In genomic region chr7:41599932-41600548, GRCm38 (mm10) we compare ENCODE assay signal across 8 mouse cellular contexts. TPM values are rescaled to one million over a fixed set of nuclear protein-coding genes. Genes with fewer than 3 reads are reported as not detected.
DNase-seq lines count a peak whose midpoint lies in the region; ATAC-seq and TF ChIP-seq lines count a peak whose summit lies in the region.

No protein-coding gene starts in this region.

- 9% methylated on average over 3 of the region's 3 CpGs for WGBS in lung, embryonic 14.5 days
- 32% methylated on average over 3 of the region's 3 CpGs for WGBS in macrophage (ENCODE audit: missing documents)

- no peaks in the 10 kb centered on the region for H3K4me1 ChIP-seq in lung, embryonic 14.5 days (ENCODE audit: insufficient read depth)

- H3K27me3 ChIP-seq in lung, embryonic 14.5 days (ENCODE audit: insufficient read depth, low read length) = no peaks in the 10 kb centered on the region

- 0 out of 2 replicates have a peak overlapping the region, but pooled peaks have one; percentile 63 for H3K27ac ChIP-seq in lung, embryonic 14.5 days (ENCODE audit: low read depth)
- 0 out of 2 replicates have a peak overlapping the region, but pooled peaks have one; percentile 2 for H3K27ac ChIP-seq in macrophage

- peak overlapping the region; percentile 62 for H3K4me3 ChIP-seq in lung, embryonic 14.5 days (ENCODE audit: low read depth, low read length)
- peak overlapping the region; percentile 82 for H3K4me3 ChIP-seq in macrophage (ENCODE audit: inconsistent target)

- peak; percentile 25; the same call in 1 of the 2 replicates for TF ChIP-seq CTCF in lung, embryonic 14.5 days (IDR thresholded peaks at IDR 0.05; ENCODE audit: low read depth)

- peak; percentile 39 for DNase-seq in lung, embryonic 14.5 days
- DNase-seq in lung, postnatal 25 days (ENCODE audit: low spot score) = no peak
- peak; percentile 65 for DNase-seq in brain, adult 2 months (ENCODE audit: low read depth, low spot score)
- no peak for DNase-seq in adrenal gland, postnatal 10 days
- no peak for DNase-seq in adrenal gland, postnatal 14 days
- no peak for DNase-seq in right cerebral cortex, postnatal 10 days (ENCODE audit: low spot score in 2 of 2)

- H3K9me3 ChIP-seq in lung, embryonic 14.5 days (ENCODE audit: low read depth, low read length) = no peaks in the 10 kb centered on the region

- ATAC-seq in lung, embryonic 14.5 days (ENCODE audit: insufficient read depth) = 0 out of 2 replicates have a peak, but pooled peaks have one; percentile 38
- ATAC-seq in granulocyte monocyte progenitor cell, adult 5-6 weeks (replicated peaks; ENCODE audit: poor library complexity, severe bottlenecking) = 0 out of 2 replicates have a peak, but pooled peaks have one; percentile 10

- H3K4me2 ChIP-seq in lung, embryonic 14.5 days = peak overlapping the region; percentile 77

- H3K9ac ChIP-seq in lung, embryonic 14.5 days = peak overlapping the region; percentile 74

- no peaks in the 10 kb centered on the region for H3K36me3 ChIP-seq in lung, embryonic 14.5 days (ENCODE audit: insufficient read depth)
- H3K36me3 ChIP-seq in macrophage (ENCODE audit: inconsistent target) = no peaks in the 10 kb centered on the region

- H3K79me2 ChIP-seq in macrophage (ENCODE audit: inconsistent target) = peaks cover 13% of the 10 kb centered on the region; the same call in 1 of the 2 replicates

RNA-seq across cellular contexts. Expression of gene 2610021A01Rik, which starts 1.0 kb away (rescaled TPM):
- polyA plus RNA-seq in lung, embryonic 14.5 days (2014; fragmentation: Nextera tagmentation; extraction: Ambion mirVana) = 14.7 and 15.5 TPM in 2 replicates
- 26.0 and 27.4 TPM in 2 replicates for total RNA-seq in granulocyte monocyte progenitor cell, adult 5-6 weeks (2014; fragmentation: Nextera tagmentation)
- total RNA-seq in granulocyte monocyte progenitor cell, adult 5-6 weeks (2017) = 25.9 and 27.7 TPM in 2 replicates
- 10 to 100 TPM in 18 of 26 experiments, 1 to 10 TPM in 8; 2.6 to 28.3 (median 11.8) TPM for total RNA-seq in macrophage (2018; cell fraction: chromatin; rRNA removed)
- 1 to 10 TPM; 2.1 to 9.9 (median 7.4) TPM for total RNA-seq in macrophage (2018; cell fraction: cytosol; rRNA removed)
- total RNA-seq in macrophage (2018; cell fraction: nucleus; rRNA removed) = 10 to 100 TPM in 11 of 26 experiments, 1 to 10 TPM in 15; 2.8 to 22.9 (median 8.3) TPM
- 5.8 to 7.9 TPM (median 6.3 TPM) in 3 replicates for polyA plus RNA-seq in macrophage (2018)
- total RNA-seq in adrenal gland, postnatal 10 days (2021) = 10 to 100 TPM; 13.4 to 19.7 TPM
- 16.6 and 18.9 TPM in 2 replicates for total RNA-seq in adrenal gland, postnatal 14 days (2021)

RNA-seq across cellular contexts. Expression of gene Gm6871, which starts 26.6 kb away (rescaled TPM):
- not detected in 2 replicates for polyA plus RNA-seq in lung, embryonic 14.5 days (2014; fragmentation: Nextera tagmentation; extraction: Ambion mirVana)
- not detected in 2 replicates for total RNA-seq in granulocyte monocyte progenitor cell, adult 5-6 weeks (2014; fragmentation: Nextera tagmentation)
- not detected in 2 replicates for total RNA-seq in granulocyte monocyte progenitor cell, adult 5-6 weeks (2017)
- total RNA-seq in macrophage (2018; cell fraction: chromatin; rRNA removed) = not detected
- total RNA-seq in macrophage (2018; cell fraction: cytosol; rRNA removed) = not detected
- not detected for total RNA-seq in macrophage (2018; cell fraction: nucleus; rRNA removed)
- polyA plus RNA-seq in macrophage (2018) = not detected in 3 replicates
- under 1 TPM in 1 of 2 experiments, not detected in 1; 0.27 TPM for total RNA-seq in adrenal gland, postnatal 10 days (2021)
- total RNA-seq in adrenal gland, postnatal 14 days (2021) = 0.59 TPM in 1 of 2 replicates, not detected in the other

RNA-seq across cellular contexts. Expression of gene Zfp788, which starts 33.0 kb away (rescaled TPM):
- 12.2 and 12.6 TPM in 2 replicates for polyA plus RNA-seq in lung, embryonic 14.5 days (2014; fragmentation: Nextera tagmentation; extraction: Ambion mirVana)
- total RNA-seq in granulocyte monocyte progenitor cell, adult 5-6 weeks (2014; fragmentation: Nextera tagmentation) = 15.0 and 22.6 TPM in 2 replicates
- total RNA-seq in granulocyte monocyte progenitor cell, adult 5-6 weeks (2017) = 9.2 and 10.6 TPM in 2 replicates
- 10 to 100 TPM in 22 of 26 experiments, 1 to 10 TPM in 4; 5.2 to 41.6 (median 28.3) TPM for total RNA-seq in macrophage (2018; cell fraction: chromatin; rRNA removed)
- total RNA-seq in macrophage (2018; cell fraction: cytosol; rRNA removed) = 1 to 10 TPM; 1.7 to 9.9 (median 5.9) TPM
- total RNA-seq in macrophage (2018; cell fraction: nucleus; rRNA removed) = 10 to 100 TPM in 21 of 26 experiments, 1 to 10 TPM in 5; 7.5 to 43.3 (median 20.0) TPM
- 5.4 to 6.9 TPM (median 6.1 TPM) in 3 replicates for polyA plus RNA-seq in macrophage (2018)
- 10 to 100 TPM in 1 of 2 experiments, 1 to 10 TPM in 1; 9.8 to 13.5 TPM for total RNA-seq in adrenal gland, postnatal 10 days (2021)
- total RNA-seq in adrenal gland, postnatal 14 days (2021) = 10.9 and 13.6 TPM in 2 replicates

Comparison
In these comparisons a context has a peak if more than half of its experiments do, and no peak if none do; other contexts are left out.
1. DNase-seq: peak in lung, embryonic 14.5 days (single experiment) and brain, adult 2 months (single experiment); none in lung, postnatal 25 days (single experiment), adrenal gland, postnatal 10 days (single experiment), adrenal gland, postnatal 14 days (single experiment) and right cerebral cortex, postnatal 10 days (0 of 2).